Mouse (Mus musculus) lung, embryonic 14.5 days (tissue): ENCODE data around the gene Rtkn2. TPM values are rescaled to one million over a fixed set of nuclear protein-coding genes. Genes with fewer than 3 reads are reported as not detected.

Source experiments
- ATAC-seq: fragments of 200-750 bp; cut with Nextera tagmentation; 2 replicates; pipeline ENCODE4 v1.8.0; 2017; ENCODE audit warnings: mild to moderate bottlenecking, moderate TSS enrichment, moderate library complexity; ENCODE audit not compliant: insufficient read depth
- DNase-seq: peaks from one replicate; pipeline ENCODE4 v3.0.0-alpha.2; 2015
- H3K27ac ChIP-seq: fragments of 300-500 bp; sonication (generic); 2 replicates; pipeline ENCODE4 v1.5.1; 2014; ENCODE audit warnings: low read depth, mild to moderate bottlenecking, moderate library complexity
- H3K27me3 ChIP-seq: fragments of 300-500 bp; sonication (generic); 2 replicates; pipeline ENCODE4 v1.6.1; 2014; ENCODE audit warnings: low read length, control low read depth; ENCODE audit not compliant: insufficient read depth
- H3K36me3 ChIP-seq: fragments of 300-500 bp; sonication (generic); 2 replicates; pipeline ENCODE4 v1.6.1; 2014; ENCODE audit warnings: control low read depth; ENCODE audit not compliant: insufficient read depth
- H3K4me1 ChIP-seq: fragments of 300-500 bp; sonication (generic); 2 replicates; pipeline ENCODE4 v1.6.1; 2014; ENCODE audit warnings: antibody characterized with exemption, control low read depth; ENCODE audit not compliant: insufficient read depth
- H3K4me2 ChIP-seq: fragments of 300-500 bp; sonication (generic); 2 replicates; pipeline ENCODE4 v1.6.1; 2014; ENCODE audit warnings: mild to moderate bottlenecking
- H3K4me3 ChIP-seq: fragments of 300-500 bp; sonication (generic); 2 replicates; pipeline ENCODE4 v1.5.1; 2014; ENCODE audit warnings: low read depth, low read length
- H3K9ac ChIP-seq: fragments of 300-500 bp; sonication (generic); 2 replicates; pipeline ENCODE4 v1.6.1; 2014
- H3K9me3 ChIP-seq: fragments of 300-500 bp; sonication (generic); 2 replicates; pipeline ENCODE4 v1.6.1; 2016; ENCODE audit warnings: low read depth, low read length, control low read depth
- CTCF ChIP-seq: IDR thresholded peaks from 2 replicates; pipeline ENCODE4 v1.5.1; 2016; ENCODE audit warnings: antibody characterized with exemption, low read depth
- WGBS: fragments of 180-500 bp; shearing (Covaris S2); extraction: QIAGEN DNeasy Blood & Tissue Kit; methylation state at CpG from one replicate; pipeline ENCODE4 v1.1.7; 2014; 5-methylcytosine and 5-hydroxymethylcytosine counted together
- polyA plus RNA-seq: library from polyadenylated mRNA; unstranded; fragments of >200 nt; fragmentation: Nextera tagmentation; extraction: Ambion mirVana; gene quantifications from 2 replicates; pipeline ENCODE4 v1.2.1, GENCODE M21; 2014

Rtkn2 gene
- polyA plus RNA-seq, 1 experiment from 2014 or later = 16.0 TPM

DNA sequence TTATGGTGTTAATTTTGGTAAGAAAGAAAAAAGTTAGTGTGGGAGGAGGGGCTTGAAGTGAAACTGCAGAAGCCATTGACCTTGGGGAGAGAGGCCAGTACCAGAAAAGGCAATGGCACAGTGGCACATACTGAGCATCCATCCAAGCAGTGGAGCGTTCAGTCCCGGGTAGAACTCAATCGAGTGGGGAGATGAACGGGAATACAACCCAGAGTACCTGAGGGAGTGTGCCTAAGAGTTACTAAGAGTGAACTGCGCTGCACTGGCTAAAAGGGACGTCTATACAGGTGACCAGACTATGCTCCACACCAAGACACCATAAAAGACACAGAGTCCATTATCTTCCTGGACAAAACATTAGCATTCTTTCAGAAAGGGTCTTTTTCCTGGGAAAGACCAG is 128.3 kb downstream of the Rtkn2 start:
- ATAC-seq = no peak
- no peak for DNase-seq
- Histone ChIP-seq H3K36me3 (peaks cover 11% of the 10 kb centered on the region), H3K27me3 (no peaks in the 10 kb centered on the region), H3K27ac (no peak overlapping the region), H3K4me1 (peaks cover 34% of the 10 kb centered on the region), H3K4me3 (no peak overlapping the region), H3K9me3 (no peaks in the 10 kb centered on the region), H3K4me2 (no peak overlapping the region), H3K9ac (no peak overlapping the region)
- no peak for TF ChIP-seq CTCF
- WGBS = 84% methylated on average over 6 of the region's 6 CpGs

Other genes with a start within 250 kb of the Rtkn2 start
- 1.9 and 2.2 TPM in 2 replicates for gene Zfp365, start 66.9 kb upstream of the Rtkn2 start, polyA plus RNA-seq